Mouse (Mus musculus): ENCODE measurements at regions not wholly inside any gene's neighbourhood (a gene's known extent, or its start where the extent isn't known, plus 50 kb on each side); places are given as distances from the start of the nearest gene placed in this dataset.

DNA sequence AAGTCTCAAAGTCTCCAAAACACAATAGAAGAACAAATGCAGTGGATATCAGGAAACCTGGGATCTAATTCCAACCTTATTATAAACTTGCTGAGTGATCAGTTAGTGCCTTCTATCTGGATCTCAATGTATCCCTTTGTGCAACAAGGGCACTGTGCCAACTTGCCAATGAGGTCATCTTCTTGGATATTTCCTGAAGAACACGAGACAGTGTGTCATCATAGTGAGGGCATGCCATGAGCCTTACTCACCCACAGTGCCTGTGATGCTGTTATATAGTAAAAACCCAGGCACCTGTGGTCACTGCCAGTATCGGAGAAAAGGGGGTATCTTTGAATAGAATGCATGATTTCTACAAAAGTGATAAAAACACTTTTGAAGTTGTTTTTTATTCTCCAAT, 60.2 kb upstream of the Cd34 start:
- ATAC-seq (replicated peaks; ENCODE audit: insufficient number of reproducible peaks, low FRiP score, low TSS enrichment, poor library complexity, severe bottlenecking): no peak

DNA sequence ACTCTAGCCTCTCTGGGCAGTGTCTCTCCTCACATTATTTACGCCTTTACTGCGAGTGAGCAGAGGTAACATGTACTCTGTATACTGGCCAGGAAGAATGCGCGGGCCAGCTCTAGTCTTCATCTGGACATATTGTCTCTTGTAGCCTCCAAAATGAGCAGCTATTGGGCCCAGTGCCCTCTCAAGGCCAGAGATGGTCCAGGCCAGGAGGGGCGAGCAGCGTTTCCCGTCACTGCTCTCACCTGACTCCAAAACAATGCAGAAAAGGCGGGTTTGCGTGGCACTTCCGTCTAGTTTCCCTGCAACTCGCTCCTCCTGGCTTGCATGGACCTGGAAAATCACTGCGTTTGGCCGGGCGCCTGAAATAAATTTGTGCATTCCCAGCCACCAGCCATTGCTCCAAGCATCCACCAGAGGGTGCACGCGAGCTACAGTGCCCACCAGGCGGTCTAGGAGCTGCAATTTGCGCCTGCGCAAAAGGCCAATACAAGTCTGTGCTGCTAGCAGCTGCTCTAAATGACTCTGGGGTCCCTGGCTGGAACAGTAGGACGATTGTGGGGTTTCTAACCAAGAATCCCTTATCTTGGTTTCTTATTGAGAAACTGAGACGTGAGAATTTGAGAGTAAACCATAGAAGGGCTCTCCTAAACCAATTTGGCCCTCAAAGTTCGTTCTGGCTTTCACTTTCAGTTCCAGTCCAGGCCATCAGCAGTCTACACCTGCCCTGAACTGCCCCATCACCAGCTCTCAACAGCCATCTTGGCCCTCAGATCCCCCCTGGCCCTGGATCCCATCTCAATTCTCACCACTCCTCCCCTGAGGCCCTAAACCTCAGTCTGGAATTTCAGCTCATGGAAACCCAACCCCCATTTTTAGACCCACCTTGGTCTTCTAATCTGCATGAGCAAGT, 59.0 kb upstream of the Cd34 start:
- ATAC-seq (replicated peaks; ENCODE audit: insufficient number of reproducible peaks, low FRiP score, low TSS enrichment, poor library complexity, severe bottlenecking): peak; percentile 97

DNA sequence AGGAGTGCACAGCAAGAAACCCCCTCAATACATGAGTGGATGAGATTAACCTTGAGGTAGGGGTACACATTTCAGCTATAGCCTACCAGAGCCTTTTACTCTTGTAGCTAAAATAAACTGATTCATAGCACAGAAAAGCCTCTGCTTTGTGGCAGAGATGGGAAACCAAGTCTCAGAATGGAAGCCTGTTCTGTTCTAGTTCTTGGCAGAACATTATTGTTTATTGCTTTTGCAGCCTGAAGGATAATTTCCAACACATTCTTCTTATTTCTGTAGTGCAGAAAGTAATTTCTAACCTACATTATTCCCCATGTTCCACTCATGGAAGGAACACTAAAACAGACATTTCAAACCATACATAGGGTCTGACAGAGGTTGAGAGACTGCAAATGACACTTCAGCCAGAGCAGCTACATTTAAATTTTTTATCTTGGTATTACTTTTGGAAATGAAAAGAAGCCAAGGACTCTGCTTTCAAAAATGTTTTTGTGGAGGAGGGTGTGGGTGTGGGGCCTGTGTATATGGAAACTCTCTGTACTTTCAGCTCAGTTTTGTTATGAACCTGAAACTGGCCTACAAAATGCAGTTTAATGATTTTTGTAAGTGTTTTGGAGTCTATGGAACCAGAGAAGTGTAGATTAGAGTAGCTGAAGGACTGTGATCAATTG, 56.9 kb upstream of the Cd34 start:
- no peak for ATAC-seq (replicated peaks; ENCODE audit: insufficient number of reproducible peaks, low FRiP score, low TSS enrichment, poor library complexity, severe bottlenecking)

DNA sequence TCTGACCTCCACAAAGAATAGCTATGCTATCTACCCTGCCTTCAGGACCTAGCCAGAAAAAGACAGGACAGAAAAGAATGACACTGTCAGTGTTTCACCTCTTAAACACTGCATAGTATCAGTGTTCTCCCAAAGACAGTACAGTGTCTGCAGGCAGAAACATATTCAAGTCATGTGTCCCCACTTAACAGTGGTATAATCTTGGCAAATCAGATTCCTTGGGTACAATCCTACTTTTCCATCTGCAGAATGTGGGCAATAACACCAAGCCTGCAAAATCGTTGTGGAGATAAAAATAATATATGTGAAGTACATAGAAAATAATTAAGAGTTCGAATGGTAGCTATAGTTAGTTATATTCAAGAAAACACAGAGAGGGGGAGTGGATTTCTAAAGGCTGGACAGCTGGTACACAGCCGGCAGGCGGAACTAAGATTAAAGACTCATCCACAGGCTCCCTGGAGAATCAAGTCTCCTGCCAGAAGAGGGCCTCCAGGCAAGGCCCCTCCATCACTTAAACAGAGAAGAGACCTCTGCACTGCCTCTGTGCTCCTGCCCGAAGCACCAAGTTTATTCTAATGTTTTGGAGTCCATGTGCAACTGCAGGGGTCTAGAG, 53.4 kb upstream of the Cd34 start:
- no peak for ATAC-seq (replicated peaks; ENCODE audit: insufficient number of reproducible peaks, low FRiP score, low TSS enrichment, poor library complexity, severe bottlenecking)

DNA sequence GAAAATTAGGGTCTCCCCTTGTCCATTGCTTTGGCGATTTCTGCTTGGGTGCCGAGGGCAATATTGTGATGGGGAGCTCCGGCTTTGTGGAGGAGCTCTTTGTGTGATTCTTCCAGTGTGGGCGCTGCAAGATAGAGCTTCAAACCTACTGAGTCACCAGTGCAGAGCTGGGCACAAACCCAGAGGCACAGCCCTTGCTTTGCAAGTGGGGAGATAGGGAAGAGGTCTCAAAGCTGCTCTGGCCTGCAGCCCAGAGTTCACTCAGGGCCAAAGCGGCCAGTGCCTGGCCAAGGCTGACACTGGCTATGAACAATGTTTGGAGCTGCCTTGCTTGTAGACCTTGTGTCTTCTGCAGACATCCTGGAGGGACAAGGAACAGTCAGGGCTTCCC, 52.9 kb upstream of the Cd34 start:
- no peak for ATAC-seq (replicated peaks; ENCODE audit: insufficient number of reproducible peaks, low FRiP score, low TSS enrichment, poor library complexity, severe bottlenecking)
